17 mouse cellular contexts compared by ENCODE assay signal in the genomic region with DNA sequence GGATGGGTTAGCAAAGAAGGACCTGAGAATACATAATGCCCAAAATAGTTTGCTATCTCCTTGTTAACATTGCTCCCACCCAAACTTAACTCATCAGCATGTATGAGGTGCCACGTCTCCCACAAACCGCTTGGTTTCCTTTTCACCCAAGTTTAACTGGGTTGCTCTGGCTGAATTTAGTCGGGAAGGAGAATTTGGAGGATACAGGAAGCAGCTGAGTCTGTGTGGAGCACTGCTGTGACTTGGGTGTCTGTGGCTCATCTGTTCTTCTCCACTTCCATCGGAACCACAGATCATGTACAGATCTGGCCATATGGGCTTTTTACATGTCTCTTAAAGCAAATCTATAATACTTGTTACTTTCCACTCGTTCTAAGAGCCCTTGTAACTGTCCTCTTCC.
DNase-seq lines count a peak whose midpoint lies in the region; TF ChIP-seq lines count a peak whose summit lies in the region.
"Had no signal": no experiment of that assay in that cellular context is flagged by ENCODE, and none has a peak within 500 bp of the region (broad histone marks: within the 10 kb centered on the region; RNA-seq: fewer than 3 reads in every experiment).

No protein-coding gene starts in this region.

- H3K79me2 ChIP-seq in heart, adult 2 months (replicated peaks; ENCODE audit: control insufficient read depth, insufficient read depth, low read length) = no peaks in the 10 kb centered on the region

- TF ChIP-seq POLR2A in heart, adult 2 months (IDR thresholded peaks at IDR 0.05; ENCODE audit: insufficient read depth, low read depth, low read length) = no peak

- no peak overlapping the region for H3K27ac ChIP-seq in heart, adult 2 months
- H3K27ac ChIP-seq: embryonic facial prominence, embryonic 10.5 days; forebrain, embryonic 13.5 days; heart, embryonic 13.5 days; hindbrain, embryonic 15.5 days had no signal

- intact Hi-C loops in heart, adult 2 months (cut with DNase I) = no loop called here
- intact Hi-C loops in left cerebral cortex, postnatal 25 days (cut with DNase I) = loop anchor here (5.0 kb wide), 1 partner anchor 72 kb away; no protein-coding TSS in a partner anchor

- peak; percentile 33 for DNase-seq in heart, adult 11 months
- DNase-seq in heart, adult 2 months = no peak
- DNase-seq in left cerebral cortex, postnatal 25 days (ENCODE audit: low spot score in 2 of 2) = peak; percentile 16 to 72
- DNase-seq in left cerebral cortex, adult 8-10 months (ENCODE audit: low spot score in 2 of 2) = no peak
- DNase-seq in right cerebral cortex, adult 2 months (ENCODE audit: low spot score in 2 of 2) = peak; percentile 17 to 25
- no peak for DNase-seq in right cerebral cortex, postnatal 25 days
- DNase-seq: adrenal gland, postnatal 14 days; cerebellum, adult 2 months; cerebellum, postnatal 10 days; gastrocnemius, postnatal 14 days; heart, postnatal 36 days had no signal

- H3K9ac ChIP-seq in heart, adult 2 months (ENCODE audit: low read depth, low read length) = no peak overlapping the region
- H3K9ac ChIP-seq: forebrain, embryonic 13.5 days; heart, embryonic 13.5 days; hindbrain, embryonic 15.5 days had no signal

- no peaks in the 10 kb centered on the region for H3K4me1 ChIP-seq in heart, adult 2 months (ENCODE audit: control insufficient read depth, insufficient read depth, low read length)
- H3K4me1 ChIP-seq: embryonic facial prominence, embryonic 10.5 days; forebrain, embryonic 13.5 days; heart, embryonic 13.5 days; hindbrain, embryonic 15.5 days had no signal

- WGBS in heart, adult 2 months = 81% methylated on average over 5 of the region's 5 CpGs

- no peaks in the 10 kb centered on the region for H3K27me3 ChIP-seq in heart, adult 2 months (ENCODE audit: control insufficient read depth, insufficient read depth, low read length)
- H3K27me3 ChIP-seq: CH12.LX; forebrain, embryonic 13.5 days; heart, embryonic 13.5 days; hindbrain, embryonic 15.5 days; Patski had no signal

- no peak for TF ChIP-seq CTCF in heart, adult 2 months (IDR thresholded peaks at IDR 0.05)

- TF ChIP-seq EP300 in heart, adult 2 months (IDR thresholded peaks at IDR 0.05; ENCODE audit: insufficient read depth, low read depth, low read length) = no peak

- no peaks in the 10 kb centered on the region for H3K36me3 ChIP-seq in heart, adult 2 months (ENCODE audit: control insufficient read depth, insufficient read depth, low read length)
- H3K36me3 ChIP-seq: embryonic facial prominence, embryonic 10.5 days; hindbrain, embryonic 15.5 days had no signal

- no peak overlapping the region for H3K4me3 ChIP-seq in heart, adult 2 months
- H3K4me3 ChIP-seq: embryonic facial prominence, embryonic 10.5 days; forebrain, embryonic 13.5 days; heart, embryonic 13.5 days; hindbrain, embryonic 15.5 days had no signal

Comparison
In these comparisons a context has a peak if more than half of its experiments do, and no peak if none do; other contexts are left out.
1. DNase-seq: peak in heart, adult 11 months (single experiment), left cerebral cortex, postnatal 25 days (2 of 2) and right cerebral cortex, adult 2 months (2 of 2); none in heart, adult 2 months (0 of 2), left cerebral cortex, adult 8-10 months (0 of 2) and right cerebral cortex, postnatal 25 days (single experiment).